Mouse (Mus musculus): Measurements from ENCODE around the gene Fpgs. TPM values are rescaled to one million over a fixed set of nuclear protein-coding genes. Genes with fewer than 3 reads are reported as not detected.

The Fpgs gene
- total RNA-seq (2023): 3.9 and 6.7 TPM in 2 replicates

DNA sequence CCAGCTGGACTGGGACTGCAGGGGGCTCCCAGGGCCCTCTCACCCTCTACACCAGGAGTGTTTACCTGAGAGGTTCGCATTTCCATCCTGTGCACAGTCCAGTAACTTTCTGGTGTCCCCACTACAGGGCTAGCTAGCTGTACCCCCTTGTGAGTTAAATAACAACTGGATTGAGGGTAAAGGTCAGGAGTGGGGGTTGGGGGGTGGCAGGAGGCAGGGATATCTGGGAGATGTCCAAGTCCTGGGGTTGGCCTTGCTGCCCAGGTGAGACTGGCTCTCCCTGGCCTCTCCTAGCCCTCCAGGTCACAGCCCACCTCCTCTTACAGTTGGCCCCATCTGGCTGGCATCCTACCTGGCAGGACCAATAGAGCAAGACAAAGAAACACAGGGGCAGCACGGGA lies at the start of gene Fpgs:
Gene Fpgs (minus strand): TSS at position 125 of the 401 bp plus-strand sequence.

DNA sequence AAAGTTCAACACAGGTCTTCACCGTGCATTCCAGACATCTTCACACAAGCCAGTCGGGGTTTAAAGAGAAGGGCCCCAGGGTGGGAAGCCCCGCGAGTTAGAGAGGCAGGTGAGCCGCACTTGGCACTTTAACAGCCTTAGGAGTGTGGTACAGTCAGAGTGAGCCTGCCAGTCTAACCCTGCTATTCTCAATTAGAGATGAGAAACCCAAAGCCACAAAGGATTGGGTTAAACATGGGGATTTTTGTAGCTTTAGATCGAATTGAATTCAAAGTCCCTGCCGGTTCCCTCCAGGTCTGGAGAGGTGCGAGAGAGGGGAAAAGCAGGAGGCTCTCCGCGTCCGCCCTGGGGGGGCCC lies 36.9 kb upstream of the Fpgs start, which contains the start of gene 6330409D20Rik:
Gene 6330409D20Rik (minus strand): TSS at position 101 of the 357 bp plus-strand sequence.

GRCm38 (mm10) chr2:32720681-32721229 lies 16.8 kb upstream of the Fpgs start, which contains the start of gene Sh2d3c:
Gene Sh2d3c, plus strand, starts transcription at chr2:32721055.

DNA sequence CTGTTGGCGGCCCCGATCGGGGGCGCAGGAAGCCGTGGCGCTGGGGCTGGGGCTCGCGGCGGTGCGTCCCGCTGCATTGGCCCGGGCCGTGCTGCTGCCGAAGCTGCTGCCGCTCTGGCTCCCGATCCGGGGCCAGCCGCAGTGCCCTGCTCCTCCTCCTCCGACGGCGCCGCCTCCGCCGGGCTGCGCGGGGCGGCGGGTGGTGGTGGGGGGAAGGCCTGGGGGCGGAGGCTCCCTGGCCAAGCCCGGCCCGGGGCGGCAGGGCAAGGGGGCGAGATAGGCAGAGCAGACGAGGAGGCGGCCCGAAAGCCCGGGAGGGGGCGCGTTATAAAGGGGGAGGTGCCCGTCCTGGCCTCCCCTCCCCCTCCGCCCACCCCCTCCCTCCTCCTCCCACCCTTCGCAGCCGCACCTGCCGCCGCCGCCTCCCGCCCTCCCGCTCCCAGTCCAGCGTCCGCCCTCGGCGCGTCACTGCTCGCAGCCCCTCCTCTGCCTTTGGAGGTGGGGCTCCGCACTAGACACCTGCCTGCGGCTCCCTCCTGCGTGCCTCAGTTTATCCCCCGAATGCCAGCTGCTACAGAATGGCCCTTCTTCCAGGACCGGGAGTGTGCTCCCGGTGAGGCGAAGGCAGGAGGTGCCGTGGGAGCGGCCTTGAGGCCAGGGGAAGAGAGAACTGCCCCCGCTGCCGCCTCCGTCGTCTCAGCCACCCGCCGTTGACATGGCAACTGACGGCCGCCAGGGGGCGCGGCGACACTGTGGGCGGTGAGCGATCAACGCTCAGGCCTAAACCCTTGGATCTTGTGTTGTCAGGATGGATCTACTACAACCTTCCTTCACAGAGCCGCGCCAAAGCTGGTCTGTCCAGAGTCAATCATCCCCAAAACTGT lies 9.2 kb upstream of the Fpgs start, which contains the start of gene Cdk9:
Gene Cdk9 (minus strand): TSS at position 143 of the 884 bp plus-strand sequence.

DNA sequence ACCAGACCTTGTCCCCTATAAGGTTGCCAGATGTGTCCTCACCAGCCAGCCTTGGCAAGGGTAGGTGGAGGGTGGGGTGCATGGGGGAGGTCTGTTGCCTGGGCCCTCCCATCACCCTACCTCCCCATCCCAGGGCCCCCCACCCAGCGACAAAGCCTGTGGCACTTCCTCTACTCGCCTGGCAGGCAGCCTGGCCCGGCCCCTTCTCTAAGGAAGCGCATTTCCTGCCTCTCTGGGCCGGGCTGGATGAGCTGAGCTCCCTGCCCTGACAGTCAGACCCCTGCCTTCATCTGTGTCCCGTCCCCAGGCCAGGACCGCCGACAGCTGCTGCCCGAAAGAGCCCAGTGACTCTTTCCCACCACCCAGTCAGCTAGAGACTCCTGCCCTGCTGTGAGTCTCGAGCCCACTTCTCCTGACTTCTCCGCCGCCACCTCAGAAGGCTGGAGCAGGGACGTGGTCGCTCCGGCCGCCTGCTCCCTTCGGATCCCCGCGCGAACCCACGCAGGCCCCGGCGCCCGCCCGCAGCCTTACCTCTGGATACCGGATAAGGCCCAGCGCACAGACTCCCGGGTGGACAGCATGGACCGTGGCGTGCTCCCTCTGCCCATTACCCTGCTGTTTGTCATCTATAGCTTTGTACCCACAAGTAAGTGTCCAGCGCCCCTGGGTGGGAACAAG lies 57.4 kb downstream of the Fpgs start, which contains the start of gene Eng:
Gene Eng (plus strand): TSS at position 217 of the 678 bp plus-strand sequence.

Other genes with a start within 250 kb of the Fpgs start
- 16.6 and 20.7 TPM in 2 replicates for gene Fam102a, start 168.8 kb downstream of the Fpgs start, total RNA-seq (2023)
- 45.4 and 46.0 TPM in 2 replicates for gene Dpm2, start 133.3 kb downstream of the Fpgs start, total RNA-seq (2023)
- 0.51 TPM in 1 of 2 replicates, not detected in the other for gene Pip5kl1, start 129.3 kb downstream of the Fpgs start, total RNA-seq (2023)
- gene 9430097D07Rik, start 128.5 kb downstream of the Fpgs start, total RNA-seq (2023): not detected in 2 replicates
- 17.9 and 21.5 TPM in 2 replicates for gene St6galnac4, start 117.0 kb downstream of the Fpgs start, total RNA-seq (2023)
- gene St6galnac6, start 104.4 kb downstream of the Fpgs start, total RNA-seq (2023): 9.5 and 12.8 TPM in 2 replicates
- gene Ak1, start 82.4 kb downstream of the Fpgs start, total RNA-seq (2023): 0.60 TPM in 1 of 2 replicates, not detected in the other
- gene Eng, start 57.5 kb downstream of the Fpgs start, total RNA-seq (2023): 5.4 and 6.0 TPM in 2 replicates
- gene Cdk9, start 8.9 kb upstream of the Fpgs start, total RNA-seq (2023): 186 and 243 TPM in 2 replicates
- gene Sh2d3c, start 16.9 kb upstream of the Fpgs start, total RNA-seq (2023): 306 and 450 TPM in 2 replicates
- gene 6330409D20Rik, start 36.9 kb upstream of the Fpgs start, total RNA-seq (2023): not detected in 2 replicates
- gene Tor2a, start 53.1 kb upstream of the Fpgs start, total RNA-seq (2023): 15.4 and 20.8 TPM in 2 replicates
- gene Ttc16, start 71.5 kb upstream of the Fpgs start, total RNA-seq (2023): not detected in 2 replicates
- 0.69 and 1.9 TPM in 2 replicates for gene Ptrh1, start 71.6 kb upstream of the Fpgs start, total RNA-seq (2023)
- not detected in 2 replicates for gene Cfap157, start 80.3 kb upstream of the Fpgs start, total RNA-seq (2023)
- 0.27 and 0.38 TPM in 2 replicates for gene Stxbp1, start 143.1 kb upstream of the Fpgs start, total RNA-seq (2023)
- 29.3 and 49.7 TPM in 2 replicates for gene Fam129b, start 172.0 kb upstream of the Fpgs start, total RNA-seq (2023)